Mouse (Mus musculus) C2C12 (cell line): ENCODE results near the gene Tspo2.

Source experiments
- CTCF ChIP-seq: IDR thresholded peaks from one replicate; pipeline ENCODE4 v1.5.1; 2011; ENCODE audit not compliant: control insufficient read depth, insufficient read depth, insufficient read length
- MYOG ChIP-seq: IDR thresholded peaks from one replicate; pipeline ENCODE4 v1.6.1; 2011; ENCODE audit not compliant: control insufficient read depth, insufficient read length; ENCODE audit errors: extremely low read depth
- USF1 ChIP-seq: IDR thresholded peaks from one replicate; pipeline ENCODE4 v1.6.1; 2011; ENCODE audit warnings: low read depth, mild to moderate bottlenecking, control low read depth, moderate library complexity

DNA sequence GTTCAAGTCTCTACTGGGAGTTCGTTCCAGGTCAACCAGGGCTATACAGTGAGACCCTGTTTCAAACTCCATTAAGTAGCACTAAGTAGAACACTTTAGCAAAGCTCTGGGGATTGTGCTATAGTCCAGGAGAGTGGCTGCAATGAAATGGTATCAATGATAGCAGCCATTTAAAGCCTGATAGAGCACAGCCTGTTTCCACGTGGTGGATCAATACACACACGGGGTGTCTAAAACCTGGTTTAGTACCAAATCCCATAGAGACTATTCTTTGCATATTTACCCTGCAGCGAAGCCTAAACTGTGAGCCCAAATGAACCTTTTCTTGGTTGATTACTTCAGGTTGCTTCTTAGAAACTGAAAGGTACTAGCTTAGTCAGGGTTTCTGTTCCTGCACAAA is 49.6 kb downstream of the Tspo2 start:
- no peak for TF ChIP-seq CTCF
- TF ChIP-seq MYOG, result no peak
- no peak for TF ChIP-seq USF1
